Mouse (Mus musculus): ENCODE results near the gene Abi3.

DNA sequence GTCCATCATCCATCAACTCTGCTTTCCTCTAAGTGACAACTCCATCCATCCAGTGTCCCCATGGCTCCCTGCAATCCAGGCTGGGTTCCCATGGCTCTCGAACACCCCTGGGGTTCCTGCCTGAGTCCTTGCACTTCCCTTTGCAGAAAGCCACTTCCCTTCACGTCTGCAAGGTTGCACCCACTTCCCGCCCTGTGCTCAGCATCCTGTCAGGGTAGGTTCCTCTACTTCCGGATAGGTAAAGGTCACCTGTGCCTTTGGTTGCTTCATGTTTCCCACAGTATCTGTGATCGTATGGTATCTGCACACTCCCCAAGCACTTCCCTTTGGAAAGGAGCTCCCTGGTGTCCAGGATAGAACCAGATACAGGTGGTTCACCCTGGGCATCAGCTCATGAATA, 37.3 kb downstream of the Abi3 start:
- no peak for TF ChIP-seq CTCF (IDR thresholded peaks at IDR 0.05; ENCODE audit: low read depth, low read length)
- no peak for TF ChIP-seq POLR2AphosphoS5 (IDR thresholded peaks at IDR 0.05; ENCODE audit: insufficient replicate concordance, low read depth, low read length)
- no peak for TF ChIP-seq GATA1 (IDR thresholded peaks at IDR 0.05; ENCODE audit: borderline replicate concordance, low read length)
- no peak for TF ChIP-seq TAL1 (conservative IDR thresholded peaks at IDR 0.05; ENCODE audit: low read depth, low read length)

Data from G1E (cell line).